Mouse (Mus musculus): ENCODE measurements around the gene Cpne5. TPM values are rescaled to one million over a fixed set of nuclear protein-coding genes. Genes with fewer than 3 reads are reported as not detected.

Cpne5 gene
- polyA plus RNA-seq, 1 experiment: not detected

Other genes starting within 250 kb of the Cpne5 start
- 164 and 189 TPM in 2 replicates for gene Stk38, start 230.2 kb downstream of the Cpne5 start, polyA plus RNA-seq (2012; ENCODE audit: insufficient read depth, insufficient read length, low replicate concordance, missing spikeins)
- 273 and 350 TPM in 2 replicates for gene Srsf3, start 205.5 kb downstream of the Cpne5 start, polyA plus RNA-seq (2012; ENCODE audit: insufficient read depth, insufficient read length, low replicate concordance, missing spikeins)
- gene Cdkn1a, start 147.2 kb downstream of the Cpne5 start, polyA plus RNA-seq (2012; ENCODE audit: insufficient read depth, insufficient read length, low replicate concordance, missing spikeins): not detected in 2 replicates
- gene Rab44, start 124.0 kb downstream of the Cpne5 start, polyA plus RNA-seq (2012; ENCODE audit: insufficient read depth, insufficient read length, low replicate concordance, missing spikeins): not detected in 2 replicates
- gene Ppil1, start 26.0 kb upstream of the Cpne5 start, polyA plus RNA-seq (2012; ENCODE audit: insufficient read depth, insufficient read length, low replicate concordance, missing spikeins): not detected in 2 replicates
- not detected in 2 replicates for gene BC004004, start 30.6 kb upstream of the Cpne5 start, polyA plus RNA-seq (2012; ENCODE audit: insufficient read depth, insufficient read length, low replicate concordance, missing spikeins)
- gene Pi16, start 79.5 kb upstream of the Cpne5 start, polyA plus RNA-seq (2012; ENCODE audit: insufficient read depth, insufficient read length, low replicate concordance, missing spikeins): not detected in 2 replicates
- gene Mtch1, start 109.8 kb upstream of the Cpne5 start, polyA plus RNA-seq (2012; ENCODE audit: insufficient read depth, insufficient read length, low replicate concordance, missing spikeins): not detected in 2 replicates
- gene Fgd2, start 122.7 kb upstream of the Cpne5 start, polyA plus RNA-seq (2012; ENCODE audit: insufficient read depth, insufficient read length, low replicate concordance, missing spikeins): not detected in 2 replicates

All from olfactory bulb, adult 2 months (tissue).